Mouse (Mus musculus) lung, adult 18-20 months (tissue): ENCODE results near the gene 1500009C09Rik.

ENCODE experiments used
- DNase-seq, 2 experiments: peaks; one replicate each; pipeline ENCODE4 v3.0.0; 2022; ENCODE audit warnings: mixed read lengths in 2 of 2

The 1500009C09Rik gene

GRCm38 (mm10) chr15:82255944-82256383 lies 3.8 kb downstream of the 1500009C09Rik start:
- DNase-seq = no peak

DNA sequence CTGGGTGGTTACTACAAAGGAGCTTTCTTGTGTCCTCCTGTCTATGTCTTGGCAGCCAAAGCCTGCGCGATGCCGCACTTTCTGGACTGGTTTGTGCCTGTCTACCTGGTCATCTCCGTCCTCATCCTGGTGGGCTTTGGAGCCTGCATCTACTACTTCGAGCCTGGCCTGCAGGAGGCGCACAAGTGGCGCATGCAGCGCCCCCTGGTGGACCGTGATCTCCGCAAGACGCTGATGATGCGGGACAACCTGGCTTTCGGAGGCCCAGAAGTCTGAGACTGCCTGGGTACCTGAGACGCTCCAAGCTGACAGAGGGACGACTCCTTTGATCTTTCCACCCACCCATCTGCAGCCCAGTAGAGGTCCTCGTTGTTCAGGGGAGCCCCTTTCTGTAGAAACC lies 7.3 kb downstream of the 1500009C09Rik start:
- peak; percentile 16 to 17 for DNase-seq

DNA sequence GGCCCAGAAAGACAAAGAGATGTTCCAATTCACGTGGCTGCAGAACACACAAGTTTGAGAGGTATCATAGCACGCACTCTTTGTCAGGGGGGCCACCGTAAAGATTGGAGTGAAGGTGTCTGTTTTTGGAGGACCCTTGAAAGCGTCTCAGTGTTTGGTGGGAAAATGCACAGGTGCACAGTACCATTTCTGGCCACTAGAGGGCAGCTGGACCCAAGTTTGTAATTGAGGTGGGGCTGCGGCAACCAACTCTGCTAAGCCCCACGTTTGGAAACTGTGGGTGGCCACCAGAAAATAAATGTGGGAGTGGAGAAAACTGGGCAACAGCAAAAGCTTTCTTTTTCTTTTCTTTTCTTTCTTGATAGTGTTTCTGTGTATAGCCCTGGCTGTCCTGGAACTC lies 14.2 kb downstream of the 1500009C09Rik start:
- DNase-seq = peak; percentile 35 to 56

DNA sequence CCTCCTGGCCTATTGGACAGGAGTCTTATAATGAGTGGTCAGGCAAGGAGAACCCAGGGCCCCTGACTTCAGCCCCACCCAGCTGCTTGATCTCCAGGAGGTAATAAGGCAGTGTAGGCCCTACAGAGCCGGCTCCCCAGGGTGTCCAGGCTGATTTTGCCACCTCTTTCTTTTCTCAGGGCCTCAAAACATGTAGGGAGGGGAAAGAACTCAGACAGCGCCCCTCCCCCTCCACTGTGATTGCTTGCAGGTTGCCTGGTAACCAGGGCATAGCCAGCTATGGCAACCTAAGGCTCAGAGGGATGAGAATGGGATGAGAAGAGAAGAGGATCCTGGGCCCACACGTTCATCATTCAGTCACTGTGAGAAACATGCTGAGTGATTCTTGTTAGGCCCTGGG lies 16.0 kb downstream of the 1500009C09Rik start:
- no peak for DNase-seq

DNA sequence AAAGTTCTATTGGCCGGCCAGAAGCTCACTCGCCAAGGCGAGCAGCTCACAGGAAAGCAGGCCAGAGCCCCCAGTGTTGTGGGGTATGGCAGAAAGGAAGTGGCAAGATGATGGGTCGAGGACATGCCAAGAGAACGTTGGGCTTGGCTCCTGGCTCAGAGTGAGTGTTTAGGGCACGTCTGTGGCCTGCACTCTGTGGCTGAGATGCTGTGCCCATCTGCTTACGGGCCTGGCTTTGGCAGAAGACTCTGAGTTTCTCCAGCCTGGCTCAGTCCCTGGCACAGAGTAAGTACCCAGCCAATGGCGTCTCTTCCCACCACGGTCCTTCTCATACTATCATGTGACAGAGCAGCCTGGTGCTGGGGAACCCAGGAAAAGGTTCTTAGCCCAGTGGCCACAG lies 16.6 kb downstream of the 1500009C09Rik start:
- DNase-seq = no peak

- peak; percentile 45 to 49 for DNase-seq
Measured at GRCm38 (mm10) chr15:82271201-82271600, 19.0 kb downstream of the 1500009C09Rik start.

DNA sequence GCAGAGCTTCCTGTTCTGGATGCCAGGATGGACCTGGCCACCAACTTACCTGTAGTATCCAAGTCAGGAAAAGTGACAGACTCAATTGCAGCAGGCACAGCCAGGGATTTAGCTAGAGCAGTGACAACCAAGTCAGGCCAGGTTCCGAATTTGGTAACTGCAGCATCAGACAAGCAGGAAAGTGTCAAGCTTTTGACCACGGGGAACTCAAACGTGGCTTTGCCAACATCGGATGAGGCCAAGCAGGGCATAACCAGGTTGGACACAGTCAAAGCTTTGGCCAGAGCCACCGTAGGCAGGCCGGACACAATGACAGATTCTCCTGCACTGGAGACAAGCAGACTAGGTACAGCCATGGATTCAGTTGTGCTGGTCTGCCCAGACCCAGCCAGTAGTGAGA lies 20.1 kb downstream of the 1500009C09Rik start:
- no peak for DNase-seq

DNA sequence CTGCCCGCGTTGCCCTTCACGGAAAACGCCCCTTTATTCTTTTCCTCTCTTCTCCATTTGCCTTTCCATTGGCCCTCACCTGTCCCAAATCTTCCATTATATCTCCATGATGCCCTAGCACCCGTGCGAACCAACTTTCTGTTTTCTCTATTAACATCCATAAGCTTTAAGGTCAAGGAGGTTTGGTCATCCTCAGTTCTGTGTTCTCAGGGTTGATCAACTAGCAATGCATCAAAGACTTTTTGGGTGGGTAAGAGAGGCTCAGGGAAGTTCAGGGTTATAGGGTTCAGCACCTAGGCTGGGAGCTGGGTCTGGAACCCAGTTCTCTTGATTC lies 22.4 kb downstream of the 1500009C09Rik start, which contains the start of gene Sept3:
Gene Sept3, plus strand, starts transcription at position 301 of the 334 bp plus-strand sequence.
- no peak for DNase-seq

GRCm38 (mm10) chr15:82274927-82275901 lies 23.0 kb downstream of the 1500009C09Rik start:
- DNase-seq = no peak

DNA sequence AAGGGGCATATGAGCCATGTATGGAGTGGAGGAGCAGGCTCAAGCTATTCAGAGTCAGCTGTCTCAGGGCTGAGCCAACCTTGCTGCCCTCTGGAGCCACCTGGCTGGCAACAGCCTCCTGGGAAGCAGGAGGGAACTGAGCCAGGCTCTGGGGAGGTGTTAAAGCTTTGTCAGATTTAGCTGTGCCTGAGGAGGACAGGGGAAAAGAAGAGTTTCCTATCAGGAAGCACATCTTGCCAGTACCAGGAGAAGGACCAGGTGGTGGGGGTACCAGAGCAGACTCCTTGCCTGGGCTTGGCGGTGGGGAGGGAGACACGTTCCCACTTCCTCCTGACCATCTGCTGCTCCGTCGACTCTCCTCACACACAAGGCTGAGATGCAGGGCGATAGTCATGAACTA lies 25.4 kb downstream of the 1500009C09Rik start:
- DNase-seq = no peak

GRCm38 (mm10) chr15:82280638-82281037 lies 28.4 kb downstream of the 1500009C09Rik start:
- no peak for DNase-seq

DNA sequence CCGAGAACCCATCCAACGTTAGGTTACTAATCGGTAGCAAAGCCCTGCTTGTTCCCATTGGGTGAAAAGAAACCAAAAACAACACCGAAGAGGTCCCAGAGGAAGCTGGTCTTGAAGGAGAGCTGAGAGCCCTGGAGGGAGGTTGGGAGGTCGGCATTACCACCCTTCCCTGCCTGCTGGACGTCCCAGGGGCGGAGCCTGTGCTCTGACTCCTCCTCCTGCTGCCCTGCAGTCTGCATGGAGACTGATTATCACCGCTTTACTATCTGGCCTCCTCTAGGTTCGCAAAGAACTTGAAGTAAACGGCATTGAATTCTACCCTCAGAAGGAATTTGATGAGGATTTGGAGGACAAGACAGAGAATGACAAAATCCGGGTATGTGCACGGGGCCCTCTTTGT lies 34.0 kb downstream of the 1500009C09Rik start:
- no peak for DNase-seq

GRCm38 (mm10) chr15:82290252-82290651 lies 38.1 kb downstream of the 1500009C09Rik start:
- DNase-seq = no peak

- no peak for DNase-seq
Measured at GRCm38 (mm10) chr15:82292851-82293250, 40.7 kb downstream of the 1500009C09Rik start.

DNA sequence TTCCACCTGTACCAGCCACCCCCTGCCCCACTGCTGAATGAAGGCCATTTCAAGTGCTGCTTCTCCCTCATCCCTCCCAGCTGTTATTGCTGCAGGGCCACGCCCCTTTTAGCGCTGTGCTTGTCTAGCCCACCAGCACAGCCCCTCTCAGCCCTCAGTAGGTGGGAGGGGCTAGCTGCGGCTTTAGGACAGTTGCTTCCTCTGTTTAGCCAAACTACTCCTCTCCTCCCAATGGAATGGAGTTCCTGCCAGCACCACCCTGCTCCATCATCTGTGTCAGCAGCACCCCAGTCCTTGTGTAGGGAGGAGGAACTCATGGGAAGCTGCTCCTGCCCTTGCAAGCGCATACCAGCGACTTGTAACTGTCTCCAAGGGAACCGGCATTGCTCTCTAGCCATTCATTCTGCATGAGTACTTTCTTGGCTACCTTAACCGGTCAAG lies 41.1 kb downstream of the 1500009C09Rik start:
- no peak for DNase-seq

DNA sequence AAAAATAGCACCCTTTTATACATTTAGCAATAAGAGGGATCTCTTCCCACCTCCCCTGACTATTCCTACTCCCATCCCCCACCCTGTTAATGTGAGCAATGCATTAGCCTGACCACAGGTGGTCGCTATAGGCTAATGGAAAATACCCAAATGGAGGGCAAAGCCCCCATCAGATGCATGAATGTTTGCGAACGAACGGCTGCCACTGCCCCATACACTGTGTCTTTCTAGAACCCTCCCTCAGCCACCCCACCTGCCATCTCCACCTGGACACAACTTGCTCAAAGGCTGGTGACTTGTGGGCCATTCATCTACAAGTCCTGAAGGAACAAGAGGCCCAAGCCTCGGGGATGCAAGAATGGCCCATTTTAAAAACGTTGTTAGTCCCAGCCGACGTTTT lies 41.9 kb downstream of the 1500009C09Rik start:
- no peak for DNase-seq

GRCm38 (mm10) chr15:82298764-82299561 lies 46.8 kb downstream of the 1500009C09Rik start, which contains the start of gene Wbp2nl:
Wbp2nl (plus strand) TSS chr15:82298954.
- DNase-seq = peak in 1 of 2 experiments; percentile 11

DNA sequence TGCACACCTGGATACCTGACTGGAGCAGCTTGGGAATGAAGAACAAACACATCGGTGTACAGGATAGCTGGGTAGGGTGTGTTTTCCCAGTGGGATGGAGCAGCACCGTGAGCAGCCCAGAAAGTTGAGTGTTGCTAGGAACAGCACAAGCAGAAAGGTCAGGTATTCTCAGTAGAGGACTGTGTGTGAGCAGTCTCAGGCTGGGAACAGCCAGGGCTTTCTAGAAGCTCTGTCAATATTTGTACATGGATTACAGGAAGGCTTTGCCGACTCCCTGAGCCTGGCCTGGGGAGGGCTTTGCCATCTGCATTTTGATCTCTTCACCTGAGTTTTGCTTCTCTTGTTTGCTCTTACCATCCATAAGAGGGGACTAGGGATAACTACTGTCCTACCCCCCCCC lies 54.9 kb downstream of the 1500009C09Rik start:
- peak in 1 of 2 experiments; percentile 29 for DNase-seq

- DNase-seq = no peak
Measured at GRCm38 (mm10) chr15:82308416-82308815, 56.2 kb downstream of the 1500009C09Rik start.
